Mouse (Mus musculus) lung, postnatal 0 days (tissue): ENCODE data around the gene Pla2g3. TPM values are rescaled to one million over a fixed set of nuclear protein-coding genes. Genes with fewer than 3 reads are reported as not detected.

Experiments
- ATAC-seq: fragments of 200-750 bp; cut with Nextera tagmentation; 2 replicates; pipeline ENCODE4 v1.8.0; 2017; ENCODE audit warnings: moderate library complexity
- DNase-seq: peaks from one replicate; pipeline ENCODE4 v3.0.0-alpha.2; 2016; ENCODE audit warnings: low spot score
- H3K27ac ChIP-seq: fragments of 300-500 bp; sonication (generic); 2 replicates; pipeline ENCODE4 v1.5.1; 2014; ENCODE audit warnings: antibody characterized with exemption, mild to moderate bottlenecking, low read length, mixed read lengths
- H3K27me3 ChIP-seq: fragments of 300-500 bp; sonication (generic); replicated peaks from 2 replicates; pipeline ENCODE4 v1.6.1; 2014; ENCODE audit warnings: low read length, mixed read lengths; ENCODE audit not compliant: insufficient read depth
- H3K36me3 ChIP-seq: fragments of 300-500 bp; sonication (generic); 2 replicates; pipeline ENCODE4 v1.6.1; 2014; ENCODE audit warnings: low read length, mixed read lengths; ENCODE audit not compliant: insufficient read depth
- H3K4me1 ChIP-seq: fragments of 300-500 bp; sonication (generic); 2 replicates; pipeline ENCODE4 v1.6.1; 2014; ENCODE audit warnings: antibody characterized with exemption, low read depth, low read length, mixed read lengths; ENCODE audit not compliant: insufficient read depth
- H3K4me2 ChIP-seq: fragments of 300-500 bp; sonication (generic); replicated peaks from 2 replicates; pipeline ENCODE4 v1.6.1; 2014; ENCODE audit warnings: low read depth, mild to moderate bottlenecking, low read length, moderate library complexity, mixed read lengths
- H3K4me3 ChIP-seq: fragments of 300-500 bp; sonication (generic); 2 replicates; pipeline ENCODE4 v1.5.1; 2014; ENCODE audit warnings: low read depth, low read length
- H3K9ac ChIP-seq: fragments of 300-500 bp; sonication (generic); replicated peaks from 2 replicates; pipeline ENCODE4 v1.6.1; 2014; ENCODE audit warnings: low read depth, mild to moderate bottlenecking
- H3K9me3 ChIP-seq: fragments of 300-500 bp; sonication (generic); 2 replicates; pipeline ENCODE4 v1.6.1; 2016; ENCODE audit warnings: low read length, mixed read lengths
- CTCF ChIP-seq: IDR thresholded peaks from 2 replicates; pipeline ENCODE4 v1.5.1; 2016; ENCODE audit warnings: antibody characterized with exemption, mild to moderate bottlenecking
- EP300 ChIP-seq: IDR thresholded peaks from 2 replicates; pipeline ENCODE4 v1.6.1; 2016; ENCODE audit warnings: antibody characterized with exemption, mild to moderate bottlenecking, control low read depth
- WGBS: fragments of 180-500 bp; shearing (Covaris S2); extraction: QIAGEN DNeasy Blood & Tissue Kit; methylation state at CpG from one replicate; pipeline ENCODE4 v1.1.7; 2014; 5-methylcytosine and 5-hydroxymethylcytosine counted together
- polyA plus RNA-seq: library from polyadenylated mRNA; unstranded; fragments of >200 nt; fragmentation: Nextera tagmentation; extraction: Ambion mirVana; gene quantifications from 2 replicates; pipeline ENCODE4 v1.2.1, GENCODE M21; 2015

Pla2g3 gene
- polyA plus RNA-seq, 1 experiment from 2014 or later: 0.29 TPM

DNA sequence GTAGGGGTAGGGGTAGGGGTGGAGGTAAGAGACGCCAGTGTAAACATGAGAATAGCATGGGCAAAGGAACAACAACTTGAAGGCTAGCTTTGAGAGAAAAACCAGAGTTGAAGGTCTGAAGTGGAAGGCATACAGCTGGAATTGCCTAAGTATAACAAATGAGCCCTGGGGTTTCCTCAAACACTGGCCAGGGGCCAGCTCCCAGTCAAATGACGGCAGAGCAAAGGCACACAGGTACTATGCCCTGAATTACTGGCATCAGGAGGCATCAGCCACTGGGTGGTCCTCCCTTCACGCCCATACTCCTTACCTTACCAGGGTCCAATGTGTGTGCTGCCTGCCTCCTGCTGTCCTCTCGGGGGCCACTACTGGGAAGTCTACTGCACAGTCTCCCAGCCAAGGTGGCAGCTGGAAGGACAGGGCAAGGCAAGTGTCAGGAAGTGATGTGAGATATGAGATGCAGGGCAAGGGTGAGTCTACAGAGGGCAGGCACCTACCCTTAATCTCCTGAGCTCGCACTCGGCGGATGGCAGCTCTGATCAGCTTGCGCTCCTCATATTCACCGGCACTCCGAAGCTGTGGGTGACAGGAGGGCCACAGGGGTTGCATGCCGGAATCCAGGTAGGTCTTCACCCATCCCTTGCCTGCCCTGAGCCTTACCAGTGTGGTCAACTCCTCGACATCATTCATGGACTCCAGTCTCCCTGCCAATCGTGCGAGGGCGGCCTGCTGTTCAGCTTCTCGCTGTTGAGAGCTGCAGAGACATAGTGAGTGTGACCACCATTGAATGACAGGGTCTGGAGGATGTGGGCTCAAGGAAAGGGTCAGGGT is 44.2 kb downstream of the Pla2g3 start:
- Histone ChIP-seq H3K4me3 (no peak overlapping the region), H3K27ac (no peak overlapping the region), H3K27me3 (no peaks in the 10 kb centered on the region), H3K36me3 (peaks cover 28% of the 10 kb centered on the region), H3K4me1 (peaks cover 20% of the 10 kb centered on the region; the same call in 1 of the 2 replicates), H3K4me2 (no peak overlapping the region), H3K9ac (no peak overlapping the region), H3K9me3 (no peaks in the 10 kb centered on the region)
- TF ChIP-seq CTCF (no peak), EP300 (no peak)
- DNase-seq: no peak
- 84% methylated on average over 16 of the region's 16 CpGs for WGBS
- ATAC-seq: no peak

DNA sequence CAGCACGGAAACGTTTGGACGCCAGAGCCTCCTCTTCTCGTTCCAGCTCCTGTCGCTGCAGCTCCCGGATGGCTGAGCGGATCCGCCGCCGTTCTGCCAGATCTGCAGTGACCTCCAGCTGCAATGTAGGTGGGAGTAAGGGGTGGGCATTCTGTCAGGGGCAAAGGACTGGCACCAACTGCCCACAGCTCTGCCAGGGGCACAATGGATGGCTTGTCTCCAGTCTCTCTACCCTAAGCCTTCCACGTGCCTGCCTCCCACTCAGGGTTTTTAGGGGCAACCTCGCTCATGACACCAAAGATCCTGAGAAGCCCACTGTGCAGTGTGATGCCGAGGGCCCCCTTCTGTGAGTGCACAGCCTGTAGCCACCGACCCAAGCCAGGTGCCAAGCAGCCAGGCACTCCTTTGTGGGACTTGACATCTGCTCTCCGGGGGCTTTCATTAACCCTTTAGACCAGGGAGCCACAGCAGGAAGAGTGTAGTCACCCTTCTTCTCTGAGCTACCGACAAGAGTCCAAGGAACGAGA is 45.4 kb downstream of the Pla2g3 start:
- Histone ChIP-seq H3K36me3 (peaks cover 23% of the 10 kb centered on the region), H3K4me1 (peaks cover 22% of the 10 kb centered on the region; the same call in 1 of the 2 replicates), H3K27me3 (no peaks in the 10 kb centered on the region), H3K9me3 (no peaks in the 10 kb centered on the region), H3K9ac (no peak overlapping the region), H3K4me2 (no peak overlapping the region), H3K27ac (no peak overlapping the region), H3K4me3 (no peak overlapping the region)
- TF ChIP-seq EP300 (no peak), CTCF (no peak)
- WGBS: 90% methylated on average over 17 of the region's 17 CpGs
- ATAC-seq (no peak), DNase-seq (no peak)

GRCm38 (mm10) chr11:3534956-3535355 is 46.9 kb downstream of the Pla2g3 start:
- H3K36me3 ChIP-seq: peaks cover 15% of the 10 kb centered on the region

GRCm38 (mm10) chr11:3535406-3535986 is 47.4 kb downstream of the Pla2g3 start:
- DNase-seq: peak; percentile 98
- WGBS: 2% methylated on average over 30 of the region's 36 CpGs

More at GRCm38 (mm10) chr11:3534956-3535355, 46.9 kb downstream of the Pla2g3 start:
- WGBS: 16% methylated on average over 8 of the region's 8 CpGs
- DNase-seq: peak; percentile 32
- TF ChIP-seq CTCF (no peak), EP300 (no peak)
- no peaks in the 10 kb centered on the region for H3K27me3 ChIP-seq
- H3K4me2 ChIP-seq: peak overlapping the region; percentile 82
- no peak overlapping the region for H3K9ac ChIP-seq
- peak; percentile 3; the same call in 1 of the 2 replicates for ATAC-seq
- peaks cover 25% of the 10 kb centered on the region for H3K4me1 ChIP-seq
- no peaks in the 10 kb centered on the region for H3K9me3 ChIP-seq
- H3K4me3 ChIP-seq: no peak overlapping the region
- peak overlapping the region; percentile 93; the same call in 1 of the 2 replicates for H3K27ac ChIP-seq

DNA sequence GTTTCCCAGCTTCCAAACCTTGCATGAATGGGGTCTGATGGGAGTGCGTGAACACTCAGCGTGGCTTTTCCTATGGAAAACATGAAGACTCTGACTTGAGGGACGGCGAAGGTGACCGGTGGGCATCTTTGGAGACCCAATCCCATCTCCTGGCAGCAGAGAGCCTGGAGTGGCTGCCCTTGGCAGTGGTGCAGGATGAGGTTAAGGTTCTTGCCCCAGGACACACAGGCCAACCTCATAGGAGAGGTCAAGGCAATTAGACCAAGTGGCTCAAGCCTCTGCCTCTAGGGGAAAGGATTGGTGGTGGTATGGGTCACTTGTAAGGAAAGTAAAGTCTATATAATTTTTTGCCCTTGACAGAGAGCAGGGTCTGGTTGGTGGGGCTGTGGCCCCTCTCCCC is 48.0 kb downstream of the Pla2g3 start:
- H3K4me1 ChIP-seq: peaks cover 25% of the 10 kb centered on the region
- no peaks in the 10 kb centered on the region for H3K27me3 ChIP-seq
- no peaks in the 10 kb centered on the region for H3K9me3 ChIP-seq
- peak overlapping the region; percentile 24 for H3K9ac ChIP-seq
- H3K4me3 ChIP-seq: peak overlapping the region; percentile 45
- peak overlapping the region; percentile 93 for H3K27ac ChIP-seq
- DNase-seq: no peak
- H3K4me2 ChIP-seq: peak overlapping the region; percentile 82
- H3K36me3 ChIP-seq: peaks cover 11% of the 10 kb centered on the region; the same call in 1 of the 2 replicates
- no peak for ATAC-seq
- TF ChIP-seq CTCF: no peak
- no peak for TF ChIP-seq EP300
- 32% methylated on average over 5 of the region's 5 CpGs for WGBS

More at GRCm38 (mm10) chr11:3535406-3535986, 47.4 kb downstream of the Pla2g3 start:
- Histone ChIP-seq H3K4me3 (peak overlapping the region; percentile 45), H3K4me1 (peaks cover 25% of the 10 kb centered on the region), H3K36me3 (peaks cover 15% of the 10 kb centered on the region), H3K27me3 (no peaks in the 10 kb centered on the region), H3K9me3 (no peaks in the 10 kb centered on the region), H3K27ac (peak overlapping the region; percentile 93), H3K9ac (peak overlapping the region; percentile 24), H3K4me2 (peak overlapping the region; percentile 82)
- peak; percentile 84 for ATAC-seq
- TF ChIP-seq EP300: peak; percentile 76
- TF ChIP-seq CTCF: peak; percentile 94

DNA sequence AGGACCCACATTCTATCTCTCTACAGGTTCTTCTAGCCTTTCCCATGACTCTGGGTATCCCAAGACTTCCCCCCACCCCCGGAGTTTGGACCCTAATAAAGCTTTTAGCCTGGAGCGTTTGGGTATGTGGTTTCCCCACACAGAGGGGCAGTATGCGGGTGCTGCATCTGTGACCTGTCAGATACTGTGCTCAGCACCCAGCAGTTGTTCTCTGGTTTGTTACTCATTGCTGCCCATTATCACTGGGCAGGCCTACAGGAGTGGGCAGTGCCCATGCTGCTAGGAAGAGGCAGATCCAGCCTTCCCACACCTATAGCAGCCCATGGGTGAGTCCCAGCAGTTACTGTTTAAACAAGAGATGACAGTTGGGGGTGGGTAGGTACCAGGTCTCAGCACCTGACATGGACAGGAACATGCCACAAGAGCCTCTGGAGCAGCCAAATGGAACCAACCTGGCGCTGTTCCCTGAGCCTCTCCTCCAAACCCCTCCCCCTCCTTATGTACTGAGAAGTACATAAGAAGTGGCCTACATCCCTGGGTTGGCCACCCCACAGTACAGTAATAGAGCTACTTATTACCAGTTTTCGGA is 48.8 kb downstream of the Pla2g3 start:
- Histone ChIP-seq H3K9me3 (no peaks in the 10 kb centered on the region), H3K4me3 (no peak overlapping the region), H3K4me2 (peak overlapping the region; percentile 82), H3K27me3 (no peaks in the 10 kb centered on the region), H3K4me1 (peaks cover 25% of the 10 kb centered on the region), H3K36me3 (peaks cover 3% of the 10 kb centered on the region; the same call in 1 of the 2 replicates), H3K27ac (peak overlapping the region; percentile 43), H3K9ac (no peak overlapping the region)
- DNase-seq: peak; percentile 64
- TF ChIP-seq CTCF (no peak), EP300 (no peak)
- 78% methylated on average over 5 of the region's 5 CpGs for WGBS
- ATAC-seq: no peak
